ENCODE assay signal across 8 mouse cellular contexts in the genomic region with DNA sequence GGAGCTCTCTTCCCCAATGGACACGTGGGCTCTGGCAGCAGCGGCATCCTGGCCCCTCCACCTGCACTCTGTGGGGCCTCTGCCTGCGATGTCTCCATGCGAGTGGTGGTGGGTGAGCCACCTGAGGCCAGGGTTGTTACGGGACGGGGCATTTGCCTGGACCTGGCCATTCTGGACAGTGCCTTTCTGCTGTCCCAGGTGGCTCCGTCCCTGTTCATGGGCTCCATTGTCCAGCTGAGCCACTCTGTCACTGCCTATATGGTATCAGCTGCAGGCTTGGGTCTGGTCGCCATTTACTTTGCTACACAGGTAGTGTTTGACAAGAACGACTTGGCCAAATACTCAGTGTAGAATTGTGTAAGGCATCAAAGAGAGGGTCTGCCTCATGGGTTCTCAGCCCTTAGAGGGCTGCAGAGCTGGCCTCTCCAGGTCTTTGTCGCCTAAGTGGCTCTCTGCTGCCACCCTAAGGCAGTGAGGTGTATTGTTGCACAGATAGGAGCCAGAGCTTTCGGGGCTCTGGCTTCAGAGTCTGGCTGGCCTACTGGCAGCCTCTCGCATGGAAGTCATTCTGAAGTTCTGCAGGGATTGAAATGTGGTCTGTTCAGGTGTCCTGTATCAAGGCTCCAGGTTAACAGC. TPM values are rescaled to one million over a fixed set of nuclear protein-coding genes. Genes with fewer than 3 reads are reported as not detected.
A peak's percentile ranks its signal among the peaks of the same experiment; 100 is the strongest.
DNase-seq lines count a peak whose midpoint lies in the region; ATAC-seq lines count a peak whose summit lies in the region.

No protein-coding gene starts in this region.

- peaks cover 6% of the 10 kb centered on the region; the same call in 1 of the 2 replicates for H3K27me3 ChIP-seq in limb, embryonic 12.5 days
- H3K27me3 ChIP-seq in midbrain, embryonic 14.5 days (ENCODE audit: control insufficient read depth, insufficient read depth, low read length) = no peaks in the 10 kb centered on the region

- ATAC-seq in common myeloid progenitor, adult 5-6 weeks (replicated peaks; ENCODE audit: low read depth, poor library complexity, severe bottlenecking) = peak; percentile 88
- ATAC-seq in limb, embryonic 12.5 days (ENCODE audit: insufficient number of reproducible peaks, insufficient read depth, low FRiP score, low TSS enrichment, low read depth) = peak; percentile 41
- peak; percentile 61 for ATAC-seq in midbrain, embryonic 14.5 days (ENCODE audit: low FRiP score, low TSS enrichment)

- no peak overlapping the region for H3K9ac ChIP-seq in limb, embryonic 12.5 days (replicated peaks)
- H3K9ac ChIP-seq in midbrain, embryonic 14.5 days (replicated peaks; ENCODE audit: low read length) = no peak overlapping the region

- WGBS in limb, embryonic 12.5 days = 53% methylated on average over 12 of the region's 12 CpGs
- WGBS in midbrain, embryonic 14.5 days = 45% methylated on average over 12 of the region's 12 CpGs

- H3K27ac ChIP-seq in limb, embryonic 12.5 days = no peak overlapping the region
- H3K27ac ChIP-seq in midbrain, embryonic 14.5 days (replicated peaks; ENCODE audit: low read depth, low read length) = no peak overlapping the region

- intact Hi-C loops in heart, postnatal 25 days (cut with DNase I) = loop anchor here (2.0 to 10.0 kb wide), 4 partner anchors 45 to 269 kb away; no protein-coding TSS in a partner anchor

- H3K4me2 ChIP-seq in limb, embryonic 12.5 days = no peak overlapping the region
- H3K4me2 ChIP-seq in midbrain, embryonic 14.5 days (ENCODE audit: low read length) = no peak overlapping the region

- no peaks in the 10 kb centered on the region for H3K36me3 ChIP-seq in limb, embryonic 12.5 days
- H3K36me3 ChIP-seq in midbrain, embryonic 14.5 days (ENCODE audit: control insufficient read depth, insufficient read depth, low read length) = no peaks in the 10 kb centered on the region

- DNase-seq in heart, adult 18-20 months = peak; percentile 72 to 86
- no peak for DNase-seq in heart, postnatal 25 days (ENCODE audit: low spot score)
- peak; percentile 46 for DNase-seq in gastrocnemius, postnatal 25 days
- peak; percentile 62 to 81 for DNase-seq in kidney, adult 8-10 months
- DNase-seq in midbrain, embryonic 14.5 days = peak; percentile 89
- peak; percentile 50 to 57 for DNase-seq in spleen, postnatal 36 days (ENCODE audit: low spot score in 2 of 2)

- H3K9me3 ChIP-seq in limb, embryonic 12.5 days = no peaks in the 10 kb centered on the region
- no peaks in the 10 kb centered on the region for H3K9me3 ChIP-seq in midbrain, embryonic 14.5 days (ENCODE audit: control insufficient read depth, low read length)

- H3K4me3 ChIP-seq in limb, embryonic 12.5 days (replicated peaks) = no peak overlapping the region
- no peak overlapping the region for H3K4me3 ChIP-seq in midbrain, embryonic 14.5 days (replicated peaks; ENCODE audit: low read depth, low read length)

- no peaks in the 10 kb centered on the region for H3K4me1 ChIP-seq in limb, embryonic 12.5 days (replicated peaks)
- no peaks in the 10 kb centered on the region for H3K4me1 ChIP-seq in midbrain, embryonic 14.5 days (ENCODE audit: control insufficient read depth, insufficient read depth, low read length)

RNA-seq across cellular contexts. Expression of a gene that starts 18.7 kb away (rescaled TPM):
- 1 to 10 TPM; 5.4 to 6.9 TPM for total RNA-seq in heart, adult 18-20 months (2021)
- total RNA-seq in heart, postnatal 25 days (2021) = 1 to 10 TPM; 3.8 to 5.2 TPM
- total RNA-seq in common myeloid progenitor, adult 5-6 weeks (2017) = 9.8 and 10.6 TPM in 2 replicates
- 1 to 10 TPM; 1.3 to 1.6 TPM for total RNA-seq in gastrocnemius, postnatal 25 days (2021)
- 2.2 and 3.0 TPM in 2 replicates for polyA plus RNA-seq in limb, embryonic 12.5 days (2016; fragmentation: Nextera tagmentation; extraction: Ambion mirVana)
- polyA plus RNA-seq in midbrain, embryonic 14.5 days (2014; fragmentation: Nextera tagmentation; extraction: Ambion mirVana) = 2.6 and 6.4 TPM in 2 replicates

RNA-seq across cellular contexts. Expression of a gene that starts 25.9 kb away (rescaled TPM):
- 10 to 100 TPM; 77.4 to 82.0 TPM for total RNA-seq in heart, adult 18-20 months (2021)
- 10 to 100 TPM; 87.2 to 87.5 TPM for total RNA-seq in heart, postnatal 25 days (2021)
- total RNA-seq in common myeloid progenitor, adult 5-6 weeks (2017) = 86.9 and 112 TPM in 2 replicates
- 10 to 100 TPM; 59.2 to 59.9 TPM for total RNA-seq in gastrocnemius, postnatal 25 days (2021)
- polyA plus RNA-seq in limb, embryonic 12.5 days (2016; fragmentation: Nextera tagmentation; extraction: Ambion mirVana) = 18.1 and 19.6 TPM in 2 replicates
- polyA plus RNA-seq in midbrain, embryonic 14.5 days (2014; fragmentation: Nextera tagmentation; extraction: Ambion mirVana) = 14.4 and 17.1 TPM in 2 replicates
